Mouse (Mus musculus): ENCODE results near the gene Faap20.

DNA sequence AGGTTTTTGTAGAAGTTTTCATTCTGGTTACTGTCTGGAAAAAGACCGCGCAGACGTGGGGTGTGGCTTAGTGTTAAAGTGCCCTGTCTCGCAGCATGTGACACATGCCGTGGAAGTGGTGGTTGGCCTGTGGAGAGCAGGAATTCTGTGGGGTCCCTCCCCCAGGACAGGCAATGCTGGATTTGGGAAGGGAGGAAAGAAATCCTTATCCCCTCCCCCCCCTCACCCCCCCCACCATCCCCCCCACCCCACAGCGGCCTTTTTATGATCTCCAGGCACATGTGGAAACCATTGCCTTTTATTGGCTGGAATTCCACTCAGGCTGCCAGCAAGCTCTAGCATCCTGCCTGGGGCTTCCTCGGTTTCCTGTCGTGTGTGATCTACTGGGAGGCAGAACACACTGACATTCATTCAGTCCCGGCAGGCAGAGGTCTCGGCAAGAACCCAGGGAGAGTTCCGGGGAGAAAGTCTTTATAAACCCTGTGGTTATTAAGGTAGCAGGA, 33.5 kb downstream of the Faap20 start:
- TF ChIP-seq POLR2A (IDR thresholded peaks at IDR 0.05; ENCODE audit: insufficient read depth, low read depth, low read length), result no peak
- no peak for TF ChIP-seq CTCF (IDR thresholded peaks at IDR 0.05; ENCODE audit: insufficient read depth, low read depth, low read length)

Data from olfactory bulb, adult 2 months (tissue).